Mouse (Mus musculus) testis, postnatal 14 days (tissue): ENCODE data around the gene Tefm.
"Not testable (repeated sequence)": the region's sequence is repeated elsewhere in the genome, so short reads cannot be mapped to it uniquely, and the experiment has no call there.

ENCODE experiments used
- DNase-seq: peaks from one replicate; pipeline ENCODE4 v3.0.0; 2021; ENCODE audit warnings: low spot score

Tefm gene

DNA sequence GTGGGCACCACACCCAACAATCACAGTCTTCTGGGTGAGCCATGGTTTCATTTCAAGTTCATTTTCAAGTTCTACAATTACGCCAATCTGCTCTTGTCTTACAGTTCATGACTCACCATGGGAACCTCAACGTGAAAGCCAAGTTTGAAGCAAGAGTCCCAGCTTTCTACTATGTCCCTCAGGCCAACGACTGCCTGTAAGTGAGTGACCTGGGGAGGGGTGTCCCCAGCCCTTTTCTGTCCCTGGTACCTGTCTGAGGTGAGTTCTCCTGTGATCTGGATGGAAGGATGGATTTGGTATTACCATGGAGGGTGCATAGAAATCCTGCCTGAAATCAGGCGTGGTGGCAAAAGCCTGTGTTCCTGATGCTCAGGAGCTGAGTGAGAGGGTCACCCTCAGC lies 14.9 kb upstream of the Tefm start:
- DNase-seq, result no peak

DNA sequence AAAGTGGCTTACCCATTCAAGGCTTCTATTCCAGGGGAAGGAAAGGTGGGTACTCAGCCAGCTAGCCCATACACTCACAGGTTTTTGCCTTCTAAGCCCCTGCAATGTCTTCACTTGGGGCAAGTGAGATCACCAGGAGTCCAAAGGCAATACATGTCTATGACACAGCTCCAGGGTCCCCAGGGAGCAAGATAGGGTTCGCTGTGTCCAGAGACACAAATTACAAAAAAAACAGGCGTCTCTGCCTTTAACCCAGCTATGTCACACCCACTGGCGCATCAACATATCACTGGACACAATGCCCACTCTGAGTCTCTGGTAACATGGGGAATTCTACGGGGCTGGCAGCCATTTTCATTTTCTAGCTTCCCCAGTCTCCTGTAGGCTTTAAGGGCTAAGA lies 14.0 kb upstream of the Tefm start:
- no peak for DNase-seq

DNA sequence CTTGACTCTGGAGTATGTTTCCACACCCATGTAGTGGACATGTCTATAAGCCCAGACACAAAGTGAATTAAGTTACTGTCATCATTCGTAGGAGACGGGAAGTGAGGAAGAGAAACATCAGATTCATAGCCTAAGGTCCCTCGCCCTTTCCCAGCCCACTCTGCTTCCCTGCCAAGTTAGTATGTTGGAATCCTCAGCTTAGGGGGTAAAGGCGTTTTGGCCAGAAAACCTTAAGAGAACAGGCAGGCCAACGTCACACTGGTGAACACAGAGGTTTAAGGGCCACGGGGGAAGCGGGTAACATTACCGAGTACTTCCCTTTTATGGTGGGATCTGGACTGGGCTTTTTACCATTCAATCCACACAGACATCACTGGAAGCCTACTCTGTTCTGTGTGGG lies 13.6 kb upstream of the Tefm start:
- no peak for DNase-seq

DNA sequence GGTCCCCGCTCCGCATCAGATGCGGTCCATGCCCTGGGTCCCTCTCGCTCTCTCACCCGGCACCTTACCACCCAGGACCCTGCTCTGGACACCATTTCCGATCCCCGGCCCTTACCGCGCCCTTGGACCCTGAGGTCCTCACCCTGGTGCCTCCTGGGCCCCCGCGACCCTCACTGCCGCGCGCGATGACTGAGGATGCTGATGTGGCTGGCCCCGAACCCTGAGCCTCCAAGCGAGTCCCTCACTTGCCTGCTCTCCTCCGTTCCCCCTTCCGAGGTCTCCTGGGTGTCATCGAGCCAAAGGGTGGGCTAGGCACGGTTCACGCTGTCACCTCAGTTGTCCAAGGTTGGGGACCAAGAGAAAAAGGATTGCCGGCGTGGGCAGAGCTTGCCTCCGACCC lies 12.5 kb upstream of the Tefm start:
- DNase-seq, result no peak

DNA sequence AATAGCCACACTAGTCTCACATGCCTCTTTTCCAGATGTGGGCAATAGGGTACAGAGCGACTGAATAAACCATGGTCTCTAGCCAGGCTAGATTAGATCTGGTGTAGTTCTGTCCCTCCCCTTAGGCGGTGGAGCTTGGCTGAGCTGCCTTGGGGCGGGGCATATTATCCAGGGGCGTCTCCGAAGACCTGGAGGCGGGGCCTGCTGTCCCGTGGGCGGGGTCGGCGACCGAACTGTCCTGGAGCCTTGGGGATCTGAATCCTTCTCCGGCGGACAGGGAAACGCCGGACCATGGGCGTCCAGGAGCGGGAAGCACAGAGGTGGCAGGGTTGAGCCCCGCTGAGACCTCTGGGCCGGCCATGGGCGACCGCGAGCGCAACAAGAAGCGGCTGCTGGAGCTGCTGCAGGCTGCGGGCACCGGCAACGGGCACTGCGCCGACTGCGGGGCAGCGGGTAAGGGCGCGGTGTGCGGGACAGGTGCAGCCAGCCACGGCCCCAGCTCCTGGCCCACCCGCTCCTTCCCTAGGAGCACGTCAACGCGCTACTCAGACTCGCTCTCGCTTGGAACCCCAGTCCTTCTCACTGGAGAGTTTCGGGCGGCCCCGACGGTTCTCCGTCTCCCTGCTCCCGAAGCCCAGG lies 12.0 kb upstream of the Tefm start, which contains the start of gene Adap2:
Adap2 (plus strand) TSS at position 249 of the 639 bp plus-strand sequence.
- peak; percentile 87 for DNase-seq

DNA sequence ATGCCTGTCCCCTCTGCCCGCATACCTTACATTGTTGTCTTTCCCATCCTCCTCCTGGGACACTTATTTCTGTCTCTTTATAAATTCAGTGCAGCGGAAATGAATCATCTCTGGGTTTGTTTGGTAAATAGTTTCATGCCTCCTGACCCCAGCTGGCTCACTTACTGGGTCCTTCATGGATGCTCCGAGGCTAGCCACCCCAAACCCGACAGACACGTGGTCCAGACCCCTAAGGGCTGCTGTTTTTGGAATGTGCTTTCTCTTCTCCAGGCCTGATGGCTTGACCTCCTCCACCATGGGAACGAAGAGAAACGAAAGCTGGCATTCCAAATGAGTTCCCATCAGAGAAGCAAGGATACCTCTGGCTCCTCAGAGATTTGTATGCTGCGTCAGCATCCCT lies 10.4 kb upstream of the Tefm start:
- DNase-seq, result no peak

DNA sequence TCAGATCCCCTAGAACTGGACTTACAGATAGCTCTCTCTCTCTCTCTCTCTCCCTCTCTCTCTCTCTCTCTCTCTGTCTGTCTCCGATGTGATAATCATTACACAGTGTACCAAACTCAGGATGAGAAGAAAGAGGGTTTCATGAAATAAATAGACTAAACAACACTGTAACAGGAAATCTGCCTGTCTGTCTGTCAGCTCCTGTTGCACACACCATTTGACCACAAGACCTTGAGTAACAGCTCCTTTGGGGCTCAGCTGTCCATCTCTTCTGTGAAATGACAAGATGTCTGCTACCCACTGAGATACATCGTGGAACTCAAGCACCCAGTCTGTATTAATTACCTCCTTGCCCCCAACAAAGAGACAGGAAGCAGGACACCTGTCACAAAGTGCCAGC lies 9.6 kb upstream of the Tefm start:
- no peak for DNase-seq

DNA sequence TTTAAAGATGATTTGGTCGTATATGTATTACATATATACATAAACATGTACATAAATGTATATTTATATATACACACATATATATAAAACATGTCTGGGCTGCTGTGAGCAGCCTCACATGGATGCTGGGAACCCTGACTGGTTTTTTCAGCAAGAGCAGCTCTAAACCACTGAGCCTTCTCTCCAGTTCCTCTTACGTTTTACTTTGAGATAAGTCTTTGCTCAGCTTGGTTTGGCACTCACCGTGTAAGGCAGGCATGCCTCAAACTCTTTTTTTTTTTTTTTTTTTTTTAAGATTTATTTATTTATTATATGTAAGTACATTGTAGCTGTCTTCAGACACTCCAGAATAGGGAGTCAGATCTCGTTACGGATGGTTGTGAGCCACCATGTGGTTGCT lies 8.6 kb upstream of the Tefm start:
- no peak for DNase-seq

DNA sequence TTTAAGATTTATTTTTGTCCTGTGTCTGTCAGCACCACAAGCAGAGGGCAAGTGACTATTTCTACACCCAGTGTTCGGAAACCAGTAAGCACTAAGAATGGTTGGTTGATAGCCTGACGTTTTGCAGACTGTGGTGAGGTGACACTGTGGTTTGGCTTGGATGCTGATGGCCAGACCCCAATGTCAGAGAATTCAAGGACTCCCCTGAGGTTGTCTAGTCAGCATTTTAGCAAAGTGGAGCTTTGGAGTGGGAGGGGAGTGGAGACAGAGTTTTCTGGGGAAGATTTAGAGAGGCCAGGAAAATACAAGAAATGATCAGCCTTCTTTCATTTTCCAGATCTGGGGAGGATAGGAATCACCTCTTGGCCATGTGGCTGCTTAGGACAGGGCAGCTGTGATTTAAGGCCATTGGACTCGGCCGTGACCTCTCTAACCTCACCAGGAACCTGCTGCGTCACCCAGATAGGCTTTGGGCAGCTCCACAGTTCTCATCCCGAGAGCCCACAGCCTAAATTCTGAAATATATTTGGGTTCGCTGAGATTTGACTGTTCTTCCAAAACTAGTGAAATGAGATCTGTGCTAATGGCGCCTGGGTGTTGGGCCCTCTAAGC lies 7.5 kb upstream of the Tefm start:
- no peak for DNase-seq

DNA sequence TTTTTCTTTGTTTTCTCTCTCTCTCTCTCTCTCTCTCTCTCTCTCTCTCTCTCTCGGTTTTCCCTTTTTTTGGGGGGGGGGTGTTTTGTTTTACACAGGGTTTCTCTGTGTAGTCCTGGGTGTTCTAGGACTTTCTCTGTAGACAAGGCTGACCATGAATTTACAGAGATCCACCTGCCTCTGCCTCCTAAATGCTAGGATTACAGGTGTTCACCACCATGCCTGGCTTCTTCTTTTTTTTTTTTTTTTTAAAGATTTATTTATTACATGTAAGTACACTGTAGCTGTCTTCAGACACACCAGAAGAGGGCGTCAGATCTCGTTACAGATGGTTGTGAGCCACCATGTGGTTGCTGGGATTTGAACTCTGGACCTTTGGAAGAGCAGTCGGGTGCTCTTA lies 7.0 kb upstream of the Tefm start:
- not testable (repeated sequence) for DNase-seq

DNA sequence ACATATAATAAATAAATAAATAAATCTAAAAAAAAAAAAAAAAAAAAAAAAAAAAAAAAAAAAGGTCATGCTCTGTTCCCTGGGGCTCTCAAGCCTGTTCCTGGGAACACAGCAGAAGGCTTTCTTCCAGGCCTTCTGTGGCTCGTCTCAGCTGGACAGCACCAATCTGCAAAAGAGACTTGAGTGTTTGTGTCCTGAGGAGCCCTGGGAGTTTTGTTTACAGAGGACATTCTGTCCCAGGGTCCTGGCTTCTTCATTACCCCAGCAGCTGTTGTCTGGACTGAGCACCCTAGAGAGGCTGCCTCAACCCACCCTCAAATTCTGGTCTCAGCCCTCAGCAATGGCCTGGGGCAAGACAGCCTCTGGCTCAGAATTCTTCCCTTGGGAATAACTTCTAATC lies 6.3 kb upstream of the Tefm start:
- peak; percentile 64 for DNase-seq

DNA sequence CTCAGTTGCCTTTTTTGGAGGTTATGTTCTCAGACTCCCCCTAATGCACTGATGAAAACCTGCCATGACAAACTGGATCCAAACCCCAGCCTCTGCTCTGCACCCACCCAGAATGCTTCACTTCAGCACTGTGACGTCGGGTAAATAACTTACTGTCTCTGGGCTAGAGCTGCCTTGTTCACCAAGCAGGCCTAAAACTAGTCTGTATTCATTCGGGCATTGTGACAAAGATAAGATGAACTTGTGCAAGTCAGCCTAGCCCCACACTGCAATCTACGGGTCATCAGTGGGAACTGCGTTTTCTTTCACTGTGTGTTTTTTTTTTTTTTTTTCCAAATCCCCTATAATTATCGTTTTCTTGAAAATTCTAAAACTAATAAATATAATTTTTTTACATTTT lies 5.8 kb upstream of the Tefm start:
- no peak for DNase-seq

DNA sequence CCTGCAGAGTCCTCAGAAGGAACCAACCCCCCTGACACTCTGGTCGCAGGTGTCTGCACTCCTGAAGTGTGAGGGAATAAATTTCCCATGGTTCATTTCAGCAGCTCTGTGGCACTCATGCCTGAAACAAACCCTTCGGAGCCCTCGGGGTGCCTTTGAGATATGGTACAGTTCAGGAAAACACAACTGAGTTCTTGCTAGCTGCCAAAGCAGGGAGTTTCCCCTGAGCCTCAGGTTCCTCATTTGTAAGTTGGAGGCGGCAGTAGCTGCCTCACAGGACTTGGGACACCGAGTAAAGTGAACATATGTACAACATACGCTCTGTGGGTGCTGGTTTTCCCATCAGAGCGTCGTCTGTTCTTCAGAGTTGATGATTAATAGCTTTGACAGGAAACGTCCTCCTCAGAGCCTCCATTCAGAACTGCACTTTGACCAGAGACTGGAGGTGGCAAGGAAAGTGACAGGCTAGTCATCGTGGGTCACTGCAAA lies 3.9 kb upstream of the Tefm start:
- DNase-seq, result no peak

DNA sequence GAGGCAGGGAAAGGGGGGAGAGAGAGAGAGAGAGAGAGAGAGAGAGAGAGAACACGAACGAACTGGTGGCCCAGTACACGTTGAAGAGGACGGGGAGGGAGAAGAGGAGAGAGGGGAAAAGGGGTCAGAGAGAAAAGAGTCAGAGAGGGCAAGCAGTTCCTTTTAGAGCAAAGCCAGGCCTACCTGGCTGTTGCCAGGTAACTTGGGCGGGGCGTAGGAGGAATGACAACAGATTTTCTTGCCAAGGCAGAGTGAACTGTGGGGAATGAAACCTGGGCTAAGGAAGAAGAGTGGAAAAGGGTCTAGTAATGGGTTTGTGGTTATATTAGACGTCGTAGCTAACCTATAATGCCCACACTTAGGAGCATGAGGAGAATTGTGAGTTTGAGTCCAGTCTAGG lies 897 bp upstream of the Tefm start:
- DNase-seq, result no peak

DNA sequence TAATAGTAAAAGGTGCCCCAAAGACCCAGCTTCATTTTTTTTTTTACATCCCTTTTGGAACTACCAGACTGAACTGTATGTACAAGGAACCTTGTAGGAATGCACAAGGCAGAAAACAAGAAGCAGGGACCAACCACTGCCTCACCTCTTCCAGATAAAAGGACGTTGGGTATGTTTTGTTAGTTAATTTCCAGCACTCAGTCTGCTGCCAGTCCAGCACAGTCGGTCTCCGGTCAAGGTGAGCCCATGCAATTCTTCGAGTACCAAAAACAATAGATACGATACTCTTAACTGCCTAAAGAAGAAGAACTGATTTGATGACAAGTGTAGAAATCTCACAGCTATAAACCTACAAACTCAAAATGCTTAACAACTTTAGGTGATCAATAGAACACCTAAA lies 4.2 kb downstream of the Tefm start:
- no peak for DNase-seq

DNA sequence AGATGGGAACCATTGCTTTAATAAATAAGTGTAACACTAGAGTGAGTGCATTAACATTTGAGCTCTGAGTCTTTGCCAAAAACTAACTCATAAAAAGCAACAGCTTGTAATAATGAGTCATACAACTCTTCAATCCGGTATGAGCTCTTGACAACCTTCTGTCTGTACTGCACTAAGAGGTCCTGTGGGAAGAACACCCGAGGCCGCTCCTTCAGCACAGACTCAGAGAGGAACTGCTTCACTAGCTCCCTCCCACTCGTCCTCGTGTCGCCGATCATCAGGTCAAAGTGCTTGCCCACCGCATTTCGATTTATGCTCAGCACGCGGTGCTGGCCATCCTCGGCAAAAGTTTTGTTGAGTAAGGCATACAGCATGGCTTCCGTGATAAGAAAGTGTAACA lies 5.2 kb downstream of the Tefm start:
- no peak for DNase-seq

DNA sequence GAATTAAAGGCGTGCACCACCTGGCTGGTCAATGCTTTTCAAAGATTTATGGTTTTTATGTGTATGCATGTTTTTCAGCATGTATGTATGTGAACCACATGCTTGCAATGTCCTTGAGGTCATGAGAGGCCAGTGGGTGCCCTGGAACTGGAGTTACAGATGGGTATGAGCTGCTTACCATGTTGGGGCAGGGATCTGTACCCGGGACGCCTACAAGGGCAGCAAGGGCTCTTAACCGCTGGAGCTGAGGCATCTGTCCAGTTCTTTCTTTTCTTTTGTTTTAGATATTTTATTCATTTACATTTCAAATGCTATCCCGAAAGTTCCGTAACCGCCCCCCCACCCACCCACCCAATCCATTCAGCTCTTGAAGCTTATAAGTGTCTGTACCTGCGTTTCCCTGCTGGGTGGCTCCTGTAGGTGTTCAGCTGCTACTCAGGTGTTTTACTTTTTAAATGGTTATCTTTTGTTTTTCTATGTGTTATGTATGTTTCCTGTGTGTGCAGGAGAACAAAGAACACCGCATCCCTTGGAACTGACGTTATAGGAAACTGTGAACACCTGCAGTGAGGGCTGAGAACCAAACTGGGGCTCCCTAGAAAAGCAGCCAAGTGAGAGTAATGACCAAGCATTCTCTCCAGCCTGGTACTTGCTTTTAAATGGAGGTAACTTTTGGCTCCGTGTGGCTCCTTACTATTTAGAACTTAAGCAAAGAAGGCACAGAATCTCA lies 5.9 kb downstream of the Tefm start:
- no peak for DNase-seq

DNA sequence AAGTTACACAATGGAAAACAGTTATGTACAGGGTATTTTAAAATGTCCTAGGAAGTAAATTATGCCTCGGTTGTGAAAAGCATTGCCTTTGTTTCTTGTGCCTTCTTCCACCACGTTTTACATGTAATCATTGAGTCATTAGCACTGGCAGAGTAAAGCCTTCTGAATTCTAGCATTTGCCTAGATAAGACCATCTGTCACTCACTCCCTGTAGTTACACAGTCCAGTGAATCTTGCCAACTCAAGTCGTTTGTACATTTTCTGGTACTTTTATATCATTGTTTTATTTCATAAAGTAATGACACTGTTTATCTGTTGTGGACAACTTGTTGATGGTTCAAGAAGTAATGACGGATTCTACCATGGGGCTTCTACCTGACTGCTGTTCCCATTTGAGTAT lies 7.2 kb downstream of the Tefm start:
- DNase-seq, result no peak

DNA sequence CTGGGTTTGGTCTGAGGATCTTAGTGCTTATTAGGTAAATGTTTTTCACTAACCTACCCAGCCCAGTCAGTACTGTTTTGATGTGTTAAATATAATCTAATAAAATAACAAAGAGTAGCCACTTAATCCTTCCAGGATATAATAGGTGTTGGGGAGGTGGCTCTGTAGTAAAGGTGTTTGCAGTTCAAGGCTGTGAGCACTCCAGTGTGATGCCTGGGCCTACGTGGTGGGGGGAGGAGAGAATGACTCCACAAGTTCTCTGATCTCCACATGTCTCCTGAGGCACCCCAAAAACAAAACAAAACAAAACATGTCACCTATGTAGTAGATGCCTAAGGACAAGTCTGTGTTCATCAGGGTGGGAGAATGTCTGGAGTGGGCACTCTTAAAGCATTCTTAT lies 9.9 kb downstream of the Tefm start:
- DNase-seq, result no peak

DNA sequence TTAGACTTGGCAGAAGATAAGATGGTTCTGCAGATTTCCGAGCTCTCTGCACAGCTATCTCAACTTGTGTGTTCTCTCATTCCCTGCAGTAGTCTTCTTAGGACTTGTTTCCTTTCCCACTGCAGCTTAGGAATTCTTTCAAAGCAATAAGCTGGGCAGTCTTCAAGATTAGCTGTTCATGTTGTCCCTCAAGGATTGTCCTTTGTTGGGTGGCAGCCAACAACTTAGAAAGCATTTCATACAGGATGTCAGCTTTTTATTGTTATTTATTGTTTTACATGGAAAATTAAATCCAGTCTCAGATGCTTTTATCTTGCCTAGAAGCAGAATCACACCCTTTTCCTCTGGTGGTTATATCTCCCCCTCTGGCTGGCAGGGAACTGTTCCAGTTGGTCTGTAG lies 25.6 kb downstream of the Tefm start:
- DNase-seq, result no peak

DNA sequence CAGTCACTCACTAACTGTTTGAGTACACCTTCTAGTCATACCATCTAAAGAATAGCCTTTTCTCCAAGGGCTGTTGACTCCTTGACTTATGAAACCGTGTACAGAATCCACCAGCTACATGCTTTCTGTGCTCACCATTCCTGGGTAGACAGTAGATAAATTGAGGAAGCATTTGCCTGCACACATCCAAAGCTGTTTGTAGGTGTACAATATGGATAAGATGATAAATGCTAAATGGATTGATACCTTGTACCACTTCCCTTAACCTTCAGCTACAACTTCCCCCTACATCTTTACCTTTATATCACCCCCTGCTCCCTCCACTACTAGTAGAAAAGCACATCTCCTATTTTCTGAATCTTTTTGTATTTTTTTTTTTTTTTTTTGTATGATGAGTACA lies 37.6 kb downstream of the Tefm start:
- DNase-seq, result no peak

DNA sequence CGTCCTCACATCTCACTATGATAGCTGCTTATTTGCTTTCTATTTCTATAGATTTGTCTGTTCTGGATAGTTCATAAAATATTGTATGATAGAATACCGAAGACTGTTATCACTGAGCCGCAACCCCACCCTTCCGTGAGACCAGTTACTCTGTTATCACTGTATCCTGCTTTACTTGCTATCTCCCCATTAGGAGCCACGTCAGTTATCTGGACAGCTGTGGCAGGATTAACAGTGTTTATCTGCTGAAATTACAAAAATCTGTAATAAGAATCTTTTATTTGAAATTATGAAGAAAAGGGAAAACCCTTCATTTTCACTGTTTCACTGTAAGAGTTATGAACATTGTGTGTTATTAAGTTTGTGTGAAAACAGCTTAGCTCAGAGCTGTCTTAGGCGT lies 40.7 kb downstream of the Tefm start:
- no peak for DNase-seq

DNA sequence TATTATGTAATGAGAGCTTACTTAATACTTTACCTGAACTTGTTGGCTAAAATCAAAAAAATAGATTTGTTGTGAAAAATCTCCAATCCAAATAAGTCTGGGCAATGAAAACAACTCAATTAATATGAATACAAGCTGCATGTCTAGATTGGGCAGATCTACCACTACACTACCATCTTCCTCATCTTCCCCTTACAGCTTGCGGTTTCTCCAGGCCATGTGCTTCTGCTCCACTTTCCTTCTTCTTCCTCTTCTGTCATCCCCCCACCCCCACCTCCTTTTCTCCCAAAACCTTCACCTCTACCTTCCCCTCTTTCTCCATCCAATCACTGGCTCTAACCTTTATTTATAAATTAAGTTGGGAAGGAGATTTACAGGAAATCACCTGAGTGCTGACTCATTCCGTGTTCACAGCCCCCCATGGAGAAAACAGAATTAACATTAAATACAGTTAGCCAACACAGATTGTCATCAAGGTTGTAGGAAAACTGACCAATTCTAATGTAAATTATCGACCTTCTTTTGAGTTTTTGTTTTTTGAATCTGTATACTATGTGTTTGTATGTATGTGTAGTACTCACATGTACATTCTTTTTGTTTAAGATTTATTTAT lies 43.4 kb downstream of the Tefm start:
- no peak for DNase-seq
